Mouse (Mus musculus) left cerebral cortex, postnatal 10 days (tissue): ENCODE measurements around the gene Ascc1. TPM values are rescaled to one million over a fixed set of nuclear protein-coding genes. Genes with fewer than 3 reads are reported as not detected.

Experiments
- DNase-seq, 2 experiments: peaks; one replicate each; pipeline ENCODE4 v3.0.0; 2021 to 2022; ENCODE audit warnings: low spot score in 2 of 2, mixed read lengths in 1 of 2; ENCODE audit errors: extremely low spot score in 1 of 2
- intact Hi-C: fragments of 180-260 bp; cut with DNase I; formaldehyde crosslinking; loops from one replicate; pipeline ENCODE4 v1.15.1; 2025
- total RNA-seq, 2 experiments: library from RNA; stranded (reverse); gene quantifications; 2 replicates each; pipeline ENCODE4 v1.2.3; 2021

The Ascc1 gene
- total RNA-seq, 2 experiments from 2014 or later = 18.4 to 22.2 TPM

DNA sequence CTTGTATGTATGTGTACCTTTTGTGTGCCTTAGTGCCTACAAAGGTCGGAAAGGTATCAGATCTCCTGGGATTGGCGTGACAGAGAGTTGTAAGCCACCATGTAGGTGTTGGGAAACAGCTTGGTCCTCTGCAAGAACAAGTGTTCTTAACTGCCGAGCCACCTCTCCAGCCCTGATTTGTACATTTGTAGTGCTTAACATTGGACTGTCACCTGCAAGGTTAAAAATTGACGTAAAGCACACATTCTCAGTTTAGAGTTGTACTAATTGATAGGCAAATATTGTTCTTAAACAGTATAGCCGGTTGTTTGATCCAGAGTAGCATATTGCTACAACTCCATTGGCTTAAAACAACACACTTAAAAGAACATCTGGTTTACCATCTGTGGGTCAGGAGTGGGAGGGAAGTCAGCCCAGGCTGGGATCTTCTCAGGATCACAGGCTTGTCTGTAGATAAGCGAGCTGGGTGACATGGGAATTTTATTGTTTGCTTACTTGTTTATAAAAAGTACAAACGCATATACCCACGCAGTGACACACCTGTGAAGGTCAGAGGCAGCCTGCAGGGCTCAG is 39.8 kb downstream of the Ascc1 start:
- intact Hi-C loops = no loop called here
- DNase-seq = no peak

DNA sequence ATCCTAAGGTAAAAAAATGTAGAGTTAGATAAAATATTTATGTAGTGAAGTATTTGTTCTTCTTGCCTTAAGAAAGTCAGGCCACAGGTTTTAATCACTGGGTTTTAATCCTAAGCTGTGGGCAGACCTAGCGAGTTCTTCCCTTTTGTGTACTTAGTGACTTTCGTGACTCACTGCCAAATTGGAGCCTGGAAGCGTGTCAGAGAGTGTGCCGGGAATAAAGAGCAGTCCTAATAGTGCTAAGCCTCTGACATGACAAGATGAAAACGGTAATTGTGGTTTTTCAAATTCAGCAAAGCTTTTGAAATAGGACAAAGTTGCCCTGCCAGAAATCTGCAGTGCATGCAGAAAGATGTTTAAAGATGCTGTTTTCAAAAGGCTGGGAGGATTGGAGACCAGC is 44.1 kb downstream of the Ascc1 start:
- DNase-seq = peak in 1 of 2 experiments; percentile 34
- intact Hi-C loops = no loop called here

DNA sequence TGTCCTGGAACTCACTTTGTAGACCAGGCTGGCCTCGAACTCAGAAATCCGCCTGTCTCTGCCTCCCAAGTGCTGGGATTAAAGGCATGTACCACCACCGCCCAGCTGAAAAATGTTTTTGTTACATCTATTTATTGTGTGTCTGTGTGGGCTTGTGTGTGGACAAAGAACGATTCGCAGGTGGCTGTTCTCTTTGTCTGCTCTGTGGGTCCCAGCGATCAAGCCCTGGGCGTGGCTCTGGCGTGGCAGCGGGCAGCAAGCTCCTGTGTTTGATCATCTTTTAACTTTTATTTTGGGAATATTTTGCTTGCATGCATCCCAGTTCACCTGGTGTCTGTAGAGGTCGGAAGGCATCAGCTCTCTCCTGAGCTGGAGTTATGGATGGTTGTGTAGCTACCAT is 48.0 kb downstream of the Ascc1 start:
- intact Hi-C loops = no loop called here

DNA sequence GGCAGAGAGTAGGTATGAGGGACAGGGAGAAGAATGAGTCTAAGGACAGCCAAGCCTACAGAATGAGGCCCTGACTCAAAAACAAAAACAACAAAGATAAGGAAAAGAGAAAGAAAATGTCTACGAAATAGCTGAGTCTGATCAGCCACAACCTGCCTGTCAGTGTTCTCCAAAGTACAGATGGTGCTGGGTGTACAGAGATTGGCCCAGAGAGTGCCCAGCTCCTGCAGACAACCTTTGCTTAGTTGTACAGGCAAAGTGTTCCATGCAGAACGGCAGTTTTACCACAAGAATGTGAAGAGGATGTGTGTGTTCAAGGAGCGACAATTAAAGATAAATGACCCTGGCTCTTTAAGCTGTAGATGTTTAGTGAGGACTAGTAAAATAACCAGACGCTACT is 50.5 kb downstream of the Ascc1 start:
- intact Hi-C loops = no loop called here

More for the DNA sequence above, 48.0 kb downstream of the Ascc1 start:
- DNase-seq = no peak

DNA sequence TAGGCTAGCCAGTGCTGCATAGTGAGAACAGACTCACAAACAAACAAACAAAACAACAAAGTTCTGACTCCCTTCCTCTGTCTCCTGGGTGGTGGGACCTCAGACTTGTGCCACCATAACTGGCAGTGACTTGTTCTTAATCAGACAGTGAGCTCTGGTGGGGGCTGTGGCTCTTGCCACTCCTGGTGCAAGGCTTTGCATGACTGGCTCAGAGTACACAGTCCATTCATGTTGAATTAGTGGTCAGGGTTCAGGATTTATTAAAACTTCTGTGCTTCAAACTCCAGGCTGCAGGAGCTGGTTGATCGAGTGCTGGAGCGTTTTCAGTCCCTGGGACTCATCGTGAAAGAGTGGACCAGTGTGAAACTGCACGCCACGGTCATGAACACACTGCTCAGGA is 59.6 kb downstream of the Ascc1 start:
- no peak for DNase-seq
- intact Hi-C loops = no loop called here

More for the DNA sequence above, 50.5 kb downstream of the Ascc1 start:
- DNase-seq = no peak

DNA sequence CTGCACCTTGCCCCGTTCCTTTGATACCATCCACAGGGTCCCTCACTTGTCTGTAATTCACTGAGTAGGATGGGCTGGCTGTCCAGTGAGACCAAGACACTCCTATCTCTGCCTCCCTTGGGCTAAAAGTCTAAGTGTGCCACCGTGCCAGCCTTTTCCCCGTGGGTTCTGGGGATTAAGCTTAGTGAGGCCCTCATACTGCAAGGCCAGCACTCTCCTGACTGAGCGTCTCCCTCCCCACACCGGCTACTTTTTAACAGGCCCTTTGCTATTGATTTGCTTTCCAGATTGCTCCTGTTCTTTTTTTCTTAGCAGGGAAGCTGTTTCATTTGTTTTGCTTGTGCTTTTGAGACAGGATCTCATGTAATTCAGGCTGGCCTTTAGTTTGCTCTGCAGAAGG is 60.3 kb downstream of the Ascc1 start:
- no peak for DNase-seq
- intact Hi-C loops = no loop called here

DNA sequence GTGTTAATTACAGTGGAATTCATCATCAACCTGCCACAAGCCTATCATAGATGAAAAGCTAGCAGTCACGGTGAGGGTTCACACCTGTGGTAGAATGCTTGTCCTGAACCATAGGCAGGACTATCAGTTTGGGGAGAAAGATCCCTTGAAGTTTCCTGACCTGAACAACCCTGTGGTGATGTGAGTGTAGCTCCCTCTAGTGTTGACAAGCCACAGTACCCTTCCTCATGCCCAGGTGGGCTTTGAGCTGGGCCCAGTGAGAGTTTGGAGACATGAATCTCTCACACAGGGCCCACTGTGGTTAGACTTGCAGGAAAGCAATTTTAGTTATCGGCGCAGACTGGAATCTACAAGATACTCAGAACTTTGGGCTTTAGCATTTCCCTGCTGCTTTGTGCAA is 63.9 kb downstream of the Ascc1 start:
- no peak for DNase-seq
- intact Hi-C loops = no loop called here

DNA sequence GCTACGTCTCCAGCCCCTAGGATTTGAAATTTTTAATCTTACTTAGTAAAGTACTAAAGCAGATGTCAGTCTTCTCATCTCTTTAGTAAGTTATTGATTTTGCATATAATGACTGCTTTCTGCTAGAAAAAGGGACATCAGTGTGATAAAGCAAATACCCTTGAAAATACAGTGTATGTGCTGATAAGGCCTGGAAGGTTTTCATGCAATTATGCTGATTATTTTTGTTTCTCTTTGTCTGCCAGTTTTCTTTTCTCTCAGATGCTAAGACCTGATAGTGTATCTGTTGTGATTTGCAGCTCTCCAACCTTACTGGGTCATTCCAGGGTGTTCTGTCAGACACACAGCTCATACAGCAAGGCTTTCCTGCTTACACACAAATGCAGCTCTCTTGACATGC is 72.6 kb downstream of the Ascc1 start:
- DNase-seq = no peak
- intact Hi-C loops = no loop called here

DNA sequence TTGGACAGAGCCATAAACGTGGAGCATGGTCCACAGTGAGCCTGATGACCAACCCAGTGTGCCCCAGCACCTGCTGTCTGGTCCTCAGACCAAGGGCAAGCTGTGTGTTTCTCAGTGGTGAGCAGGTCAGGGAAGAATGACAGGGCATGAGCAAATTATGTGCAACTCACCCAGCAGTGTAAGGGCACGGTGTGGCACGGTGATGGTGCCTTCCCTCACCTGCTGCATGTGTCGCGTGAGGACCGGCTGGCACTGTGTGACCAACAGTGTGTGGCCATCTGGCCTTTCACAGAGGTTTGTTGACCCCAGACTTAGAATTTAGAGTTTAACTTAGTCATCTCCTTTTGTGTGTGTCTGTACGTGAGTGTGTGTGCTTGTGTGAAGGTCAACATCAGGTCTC is 74.6 kb downstream of the Ascc1 start:
- no peak for DNase-seq
- intact Hi-C loops = no loop called here

DNA sequence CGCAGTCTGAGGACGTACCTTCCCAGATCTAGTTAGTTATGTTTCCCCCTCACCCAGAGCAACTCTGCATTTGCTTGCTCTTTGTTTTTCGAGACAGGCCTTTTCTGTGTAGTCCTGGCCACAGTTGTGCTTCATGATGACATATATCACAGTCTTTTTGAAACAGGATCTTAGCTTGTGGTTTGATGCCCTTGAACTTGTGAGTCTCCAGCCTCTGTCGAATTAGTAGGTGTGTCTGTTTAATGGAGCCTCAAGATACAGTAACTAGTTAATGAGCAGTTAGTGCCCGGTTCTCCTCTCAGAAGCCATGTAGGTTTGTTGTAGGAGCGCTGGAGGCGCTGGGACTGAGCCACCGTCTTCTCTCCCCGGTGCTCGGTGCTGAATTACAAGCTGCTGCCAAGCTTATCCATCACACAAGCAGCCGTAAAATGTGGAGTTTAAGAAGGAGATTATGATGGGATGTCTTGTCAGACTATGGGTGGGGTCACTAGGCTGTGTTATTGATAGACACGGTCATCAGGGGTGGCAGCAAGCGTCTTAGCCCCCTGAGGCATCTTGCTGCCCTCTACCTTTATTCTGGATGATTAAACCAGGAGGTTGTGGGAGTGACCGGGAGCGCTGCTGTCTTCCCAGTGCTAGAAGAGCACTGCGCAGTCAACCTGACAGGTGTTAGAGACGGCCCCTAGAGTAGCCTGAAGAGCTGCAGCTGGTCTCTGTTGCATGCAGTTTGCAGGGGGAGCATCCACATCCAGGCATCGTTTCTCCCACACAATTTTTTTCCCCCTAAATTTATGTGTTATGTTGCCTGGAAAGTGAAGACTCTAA is 75.3 kb downstream of the Ascc1 start:
- intact Hi-C loops = no loop called here
- no peak for DNase-seq

DNA sequence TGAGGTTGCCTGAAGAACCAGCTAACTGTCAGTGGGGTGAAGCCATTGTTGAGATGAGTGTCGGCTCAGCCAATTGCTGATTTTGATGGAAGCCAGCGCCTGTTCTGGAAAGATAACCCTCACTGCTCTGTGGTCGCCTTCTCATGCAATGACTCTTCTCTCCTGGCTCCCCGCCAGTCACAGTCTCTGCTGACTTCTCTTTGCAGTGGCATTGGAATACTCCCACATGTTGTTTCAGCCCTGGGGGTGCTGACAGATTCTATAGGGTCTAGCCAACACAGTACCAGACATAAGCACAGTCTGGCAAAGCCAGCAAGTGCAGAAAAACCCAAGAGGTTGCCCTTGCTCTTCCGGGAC is 75.9 kb downstream of the Ascc1 start:
- peak; percentile 9 to 72 for DNase-seq
- intact Hi-C loops = no loop called here

DNA sequence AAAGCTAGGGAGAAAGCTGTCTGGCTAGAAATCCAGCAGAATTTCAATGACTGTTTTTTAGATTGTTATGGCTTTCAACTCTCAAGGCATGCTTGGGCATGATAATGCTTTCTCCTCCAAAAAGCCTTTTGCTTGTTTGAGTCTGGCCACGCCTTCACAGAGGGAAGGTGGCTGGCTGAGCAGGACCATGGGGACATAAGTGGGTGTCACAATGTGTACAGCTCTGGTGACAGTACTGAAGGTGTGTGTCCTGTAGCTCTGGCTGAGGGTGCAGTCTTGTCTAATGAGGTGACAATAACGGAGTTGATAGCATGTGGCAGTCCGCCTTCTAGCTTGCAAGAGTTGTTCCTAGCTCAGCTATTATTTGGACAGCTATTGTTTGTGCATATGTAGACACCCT is 77.6 kb downstream of the Ascc1 start:
- no peak for DNase-seq
- intact Hi-C loops = no loop called here

DNA sequence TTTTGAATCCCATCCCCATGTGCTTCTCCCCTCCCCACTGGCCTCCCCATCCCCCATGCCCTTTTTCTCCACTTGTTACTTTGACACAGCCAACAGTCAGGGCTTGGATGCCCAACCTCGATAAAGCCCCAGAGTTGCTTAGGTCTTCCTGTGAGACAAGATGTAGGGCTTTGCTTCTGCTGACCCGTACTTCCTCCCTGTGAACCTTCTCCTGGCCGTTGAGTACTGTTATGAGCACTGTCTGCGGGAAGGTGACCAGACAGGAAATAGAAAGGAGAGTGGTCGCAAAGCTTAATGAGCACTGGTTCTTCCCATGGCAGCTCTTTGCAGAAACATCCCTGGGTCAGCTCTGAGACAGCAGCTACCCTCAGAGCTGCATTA is 78.0 kb downstream of the Ascc1 start:
- DNase-seq = no peak
- intact Hi-C loops = no loop called here

DNA sequence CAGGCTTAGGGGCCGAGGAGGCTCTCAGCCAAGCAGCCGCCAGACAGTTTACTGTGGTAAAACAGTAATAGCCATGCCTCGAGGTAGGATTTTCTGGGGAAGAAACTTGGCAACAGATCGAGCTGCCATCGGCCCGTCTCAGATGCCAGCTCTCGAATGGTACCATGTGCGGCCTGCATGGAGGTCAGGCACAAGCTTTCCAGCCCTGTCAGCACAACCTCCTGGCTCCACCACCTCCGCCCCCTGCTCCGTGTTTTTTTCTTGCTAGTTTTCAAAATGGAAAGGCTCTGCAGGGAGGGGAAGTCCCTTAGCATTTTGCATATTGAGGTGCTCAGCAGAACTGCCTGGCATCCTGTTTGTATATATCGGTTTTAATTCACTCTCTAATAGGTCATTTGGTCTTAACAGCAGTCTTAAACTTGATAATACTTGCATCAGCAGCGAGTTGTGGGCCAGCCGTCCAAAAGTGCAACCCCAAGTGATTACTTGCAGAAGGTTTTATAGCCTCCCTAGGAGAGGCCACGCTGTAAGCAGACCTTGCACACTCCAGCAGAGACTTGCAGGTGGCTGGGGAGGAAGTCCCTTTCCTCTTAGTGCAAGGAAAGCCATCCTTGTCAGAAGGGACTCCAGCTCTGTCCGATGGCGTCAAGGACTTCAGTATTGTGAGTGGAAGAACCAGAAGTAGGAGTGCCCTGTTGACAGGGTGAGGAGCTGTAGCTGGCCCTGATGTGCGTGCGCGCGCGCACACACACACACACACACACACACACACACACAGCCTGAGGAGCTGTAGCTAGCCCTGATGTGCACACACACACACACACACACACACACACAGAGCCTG is 78.6 kb downstream of the Ascc1 start:
- DNase-seq = no peak
- intact Hi-C loops = no loop called here

DNA sequence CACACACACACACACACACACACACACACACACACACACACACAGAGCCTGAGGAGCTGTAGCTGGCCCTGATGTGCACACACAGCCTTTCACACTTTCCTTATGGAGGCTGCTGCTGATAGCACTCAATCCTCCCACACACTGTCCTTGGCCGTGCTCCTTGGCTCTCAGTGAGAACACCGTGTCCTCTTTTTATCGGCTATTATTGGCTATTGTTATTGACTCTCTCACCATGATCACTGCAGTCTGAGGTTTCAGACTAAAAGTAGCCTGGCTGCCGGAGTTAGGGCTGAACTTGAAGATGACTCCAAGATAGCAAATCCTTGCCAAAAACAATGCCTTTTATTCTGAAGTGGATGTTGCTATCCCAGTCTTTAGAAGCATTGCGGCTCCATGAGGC is 79.3 kb downstream of the Ascc1 start:
- intact Hi-C loops = no loop called here
- DNase-seq = peak in 1 of 2 experiments; percentile 65

DNA sequence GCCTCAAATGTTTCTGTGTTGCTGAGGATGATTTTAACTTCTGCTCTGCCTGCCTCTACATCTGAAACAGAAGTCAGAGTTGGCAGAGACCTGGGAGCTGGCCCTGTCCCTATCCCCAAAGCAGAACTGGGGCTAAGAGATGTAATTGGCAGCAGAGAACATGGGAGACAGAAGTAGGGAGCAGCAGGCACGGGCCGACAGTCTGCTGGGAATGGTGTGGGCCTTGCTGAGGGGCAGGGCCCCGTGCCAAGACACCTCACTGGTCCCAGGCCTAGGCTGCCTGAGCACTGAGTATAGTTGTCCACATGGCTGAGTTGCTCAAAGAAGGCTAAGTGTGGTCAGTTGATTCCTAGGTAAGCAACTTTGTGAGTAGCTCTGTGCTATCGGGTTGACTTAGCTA is 81.5 kb downstream of the Ascc1 start:
- no peak for DNase-seq
- intact Hi-C loops = no loop called here

DNA sequence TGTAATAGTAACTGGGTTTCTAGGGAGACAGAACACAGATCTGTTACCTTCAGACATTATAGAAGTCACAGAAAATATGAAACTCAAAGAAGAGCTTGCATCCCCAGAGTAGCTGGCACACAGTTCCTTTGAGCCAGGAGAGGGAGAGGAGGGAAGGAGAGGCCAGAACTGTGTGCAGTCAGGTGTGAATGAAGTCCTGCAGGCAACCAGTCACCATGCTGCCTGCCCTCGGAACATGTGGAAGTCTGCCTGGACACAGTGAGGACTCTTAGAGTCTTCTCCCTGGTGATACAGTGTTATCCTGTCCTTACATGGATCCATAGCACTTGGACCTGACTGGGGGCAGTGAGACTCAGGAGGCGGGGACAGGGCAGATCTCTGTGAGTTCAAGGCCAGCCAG is 89.7 kb downstream of the Ascc1 start:
- intact Hi-C loops = no loop called here

DNA sequence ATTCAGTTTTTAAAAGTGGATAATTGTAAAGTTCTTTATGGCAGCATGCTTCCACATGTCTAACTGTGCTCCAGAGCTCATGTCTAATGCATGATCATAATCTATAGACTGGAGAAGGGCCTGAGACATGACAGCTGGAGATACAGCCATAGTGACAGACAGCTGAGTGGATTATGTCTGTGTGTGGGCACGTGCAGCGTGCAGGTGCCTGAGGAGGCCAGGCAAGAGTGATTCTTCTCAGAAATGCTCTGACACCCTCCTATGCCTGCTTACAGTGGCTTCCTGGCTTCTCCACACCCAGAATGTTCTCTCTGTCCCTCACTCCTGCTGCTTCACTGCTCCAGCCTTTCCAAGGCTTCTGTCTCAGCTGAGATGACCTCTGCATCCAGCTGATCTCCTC is 91.1 kb downstream of the Ascc1 start:
- intact Hi-C loops = no loop called here
- no peak for DNase-seq

More for the DNA sequence above, 89.7 kb downstream of the Ascc1 start:
- DNase-seq = no peak

DNA sequence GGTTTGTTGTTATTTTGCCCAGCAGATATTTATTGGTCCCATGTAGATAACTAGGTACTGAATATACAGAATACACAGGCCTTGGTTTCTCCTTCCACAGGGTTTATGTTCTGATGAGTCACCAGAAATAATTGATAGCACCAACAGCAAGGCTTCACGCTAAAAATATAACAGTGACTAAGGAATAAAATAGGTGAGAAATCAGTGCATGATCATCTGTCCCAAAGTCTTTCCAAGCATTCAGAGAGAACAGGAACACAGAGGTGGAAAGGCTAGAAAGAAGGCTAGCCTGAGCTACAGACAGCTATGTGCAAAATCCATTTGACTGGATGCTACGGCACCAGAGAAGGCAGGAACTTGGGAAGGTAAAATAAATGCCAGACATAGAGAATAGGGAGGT is 93.0 kb downstream of the Ascc1 start:
- intact Hi-C loops = no loop called here

DNA sequence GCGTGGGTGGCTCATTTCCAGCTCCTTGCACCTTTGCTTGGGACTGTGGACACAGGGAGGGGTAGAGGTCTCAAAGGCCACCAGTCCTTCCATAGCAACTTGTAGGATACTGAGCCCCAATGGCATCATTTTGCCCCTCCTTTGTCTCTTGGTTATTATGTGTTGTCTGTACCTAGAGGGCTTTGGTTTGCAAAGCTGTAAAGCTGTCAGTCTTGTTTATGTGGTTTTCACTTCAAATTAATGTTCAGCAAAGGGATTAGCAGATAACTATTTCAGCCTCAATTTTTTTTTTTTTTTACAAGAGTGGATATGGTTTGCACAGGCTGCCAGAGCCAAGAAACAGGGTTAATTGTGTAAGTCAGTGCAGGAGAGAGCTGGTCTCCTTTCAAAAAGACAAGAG is 93.7 kb downstream of the Ascc1 start:
- no peak for DNase-seq
- intact Hi-C loops = no loop called here

More for the DNA sequence above, 93.0 kb downstream of the Ascc1 start:
- DNase-seq = no peak
